Mouse (Mus musculus): ENCODE results near the gene Triobp. TPM values are rescaled to one million over a fixed set of nuclear protein-coding genes. Genes with fewer than 3 reads are reported as not detected.
A peak's percentile ranks its signal among the peaks of the same experiment; 100 is the strongest.

The Triobp gene
- polyA plus RNA-seq, 1 experiment from 2014 or later: 49.5 TPM

GRCm38 (mm10) chr15:78942663-78943062 is 4.9 kb upstream of the Triobp start:
- Histone ChIP-seq H3K4me1 (ENCODE audit: control insufficient read depth, insufficient read depth, low read length) (peaks cover 7% of the 10 kb centered on the region), H3K9me3 (replicated peaks; ENCODE audit: control insufficient read depth, low read length) (no peaks in the 10 kb centered on the region), H3K4me3 (ENCODE audit: low read depth, low read length) (peak overlapping the region; percentile 40), H3K9ac (ENCODE audit: low read depth, low read length) (peak overlapping the region; percentile 62), H3K36me3 (ENCODE audit: control insufficient read depth, insufficient read depth, low read length) (peaks cover 17% of the 10 kb centered on the region), H3K4me2 (peak overlapping the region; percentile 66), H3K27me3 (ENCODE audit: control insufficient read depth, insufficient read depth, low read length) (peaks cover 2% of the 10 kb centered on the region; the same call in 1 of the 2 replicates), H3K27ac (ENCODE audit: low read depth, low read length) (no peak overlapping the region)
- whole genome bisulfite sequencing (ENCODE audit: insufficient replicate concordance): 2% methylated on average over 9 of the region's 9 CpGs
- peak; percentile 8; the same call in 1 of the 2 replicates for ATAC-seq (replicated peaks; ENCODE audit: insufficient number of reproducible peaks, low FRiP score, low TSS enrichment)

- WGBS (ENCODE audit: insufficient replicate concordance): 79% methylated on average over 7 of the region's 7 CpGs
- no peak overlapping the region for H3K4me2 ChIP-seq
- no peaks in the 10 kb centered on the region for H3K9me3 ChIP-seq (replicated peaks; ENCODE audit: control insufficient read depth, low read length)
- H3K9ac ChIP-seq (ENCODE audit: low read depth, low read length): no peak overlapping the region
- no peak overlapping the region for H3K4me3 ChIP-seq (ENCODE audit: low read depth, low read length)
- H3K36me3 ChIP-seq (ENCODE audit: control insufficient read depth, insufficient read depth, low read length): no peaks in the 10 kb centered on the region
- H3K27me3 ChIP-seq (ENCODE audit: control insufficient read depth, insufficient read depth, low read length): peaks cover 2% of the 10 kb centered on the region; the same call in 1 of the 2 replicates
- peaks cover 10% of the 10 kb centered on the region for H3K4me1 ChIP-seq (ENCODE audit: control insufficient read depth, insufficient read depth, low read length)
- ATAC-seq (replicated peaks; ENCODE audit: insufficient number of reproducible peaks, low FRiP score, low TSS enrichment): no peak
- no peak overlapping the region for H3K27ac ChIP-seq (ENCODE audit: low read depth, low read length)
These were observed 1.3 kb upstream of the Triobp start for GRCm38 (mm10) chr15:78946232-78946631.

- Histone ChIP-seq H3K27me3 (ENCODE audit: control insufficient read depth, insufficient read depth, low read length) (peaks cover 2% of the 10 kb centered on the region; the same call in 1 of the 2 replicates), H3K9ac (ENCODE audit: low read depth, low read length) (peak overlapping the region; percentile 70), H3K4me2 (peak overlapping the region; percentile 81), H3K4me1 (ENCODE audit: control insufficient read depth, insufficient read depth, low read length) (0 out of 2 replicates have a peak, but pooled peaks cover 3% of the 10 kb centered on the region), H3K36me3 (ENCODE audit: control insufficient read depth, insufficient read depth, low read length) (no peaks in the 10 kb centered on the region), H3K9me3 (replicated peaks; ENCODE audit: control insufficient read depth, low read length) (no peaks in the 10 kb centered on the region), H3K27ac (ENCODE audit: low read depth, low read length) (no peak overlapping the region), H3K4me3 (ENCODE audit: low read depth, low read length) (peak overlapping the region; percentile 44)
- 10% methylated on average over 11 of the region's 11 CpGs for WGBS (ENCODE audit: insufficient replicate concordance)
- no peak for ATAC-seq (replicated peaks; ENCODE audit: insufficient number of reproducible peaks, low FRiP score, low TSS enrichment)
These were observed 715 bp downstream of the Triobp start for GRCm38 (mm10) chr15:78948152-78948725.

GRCm38 (mm10) chr15:78948883-78949282 is 1.4 kb downstream of the Triobp start:
- no peaks in the 10 kb centered on the region for H3K36me3 ChIP-seq (ENCODE audit: control insufficient read depth, insufficient read depth, low read length)
- peaks cover 2% of the 10 kb centered on the region; the same call in 1 of the 2 replicates for H3K27me3 ChIP-seq (ENCODE audit: control insufficient read depth, insufficient read depth, low read length)
- no peak overlapping the region for H3K4me2 ChIP-seq
- WGBS (ENCODE audit: insufficient replicate concordance): 94% methylated on average over 3 of the region's 3 CpGs
- no peaks in the 10 kb centered on the region for H3K9me3 ChIP-seq (replicated peaks; ENCODE audit: control insufficient read depth, low read length)
- no peak overlapping the region for H3K27ac ChIP-seq (ENCODE audit: low read depth, low read length)
- no peak overlapping the region for H3K4me3 ChIP-seq (ENCODE audit: low read depth, low read length)
- ATAC-seq (replicated peaks; ENCODE audit: insufficient number of reproducible peaks, low FRiP score, low TSS enrichment): no peak
- 0 out of 2 replicates have a peak, but pooled peaks cover 3% of the 10 kb centered on the region for H3K4me1 ChIP-seq (ENCODE audit: control insufficient read depth, insufficient read depth, low read length)
- no peak overlapping the region for H3K9ac ChIP-seq (ENCODE audit: low read depth, low read length)

- no peaks in the 10 kb centered on the region for H3K27me3 ChIP-seq (ENCODE audit: control insufficient read depth, insufficient read depth, low read length)
- H3K27ac ChIP-seq (ENCODE audit: low read depth, low read length): no peak overlapping the region
- no peaks in the 10 kb centered on the region for H3K4me1 ChIP-seq (ENCODE audit: control insufficient read depth, insufficient read depth, low read length)
- H3K4me3 ChIP-seq (ENCODE audit: low read depth, low read length): no peak overlapping the region
- H3K9me3 ChIP-seq (replicated peaks; ENCODE audit: control insufficient read depth, low read length): no peaks in the 10 kb centered on the region
- no peak overlapping the region for H3K4me2 ChIP-seq
- 0 out of 2 replicates have a peak, but pooled peaks cover 2% of the 10 kb centered on the region for H3K36me3 ChIP-seq (ENCODE audit: control insufficient read depth, insufficient read depth, low read length)
- WGBS (ENCODE audit: insufficient replicate concordance): 73% methylated on average over 3 of the region's 3 CpGs
- no peak for ATAC-seq (replicated peaks; ENCODE audit: insufficient number of reproducible peaks, low FRiP score, low TSS enrichment)
- no peak overlapping the region for H3K9ac ChIP-seq (ENCODE audit: low read depth, low read length)
These were observed 8.1 kb downstream of the Triobp start for GRCm38 (mm10) chr15:78955663-78956062.

GRCm38 (mm10) chr15:78956351-78956750 is 8.8 kb downstream of the Triobp start:
- ATAC-seq (replicated peaks; ENCODE audit: insufficient number of reproducible peaks, low FRiP score, low TSS enrichment): 0 out of 2 replicates have a peak, but pooled peaks have one; percentile 8
- H3K4me3 ChIP-seq (ENCODE audit: low read depth, low read length): no peak overlapping the region
- WGBS (ENCODE audit: insufficient replicate concordance): 59% methylated on average over 4 of the region's 4 CpGs
- H3K36me3 ChIP-seq (ENCODE audit: control insufficient read depth, insufficient read depth, low read length): 0 out of 2 replicates have a peak, but pooled peaks cover 2% of the 10 kb centered on the region
- no peaks in the 10 kb centered on the region for H3K4me1 ChIP-seq (ENCODE audit: control insufficient read depth, insufficient read depth, low read length)
- no peaks in the 10 kb centered on the region for H3K27me3 ChIP-seq (ENCODE audit: control insufficient read depth, insufficient read depth, low read length)
- H3K9me3 ChIP-seq (replicated peaks; ENCODE audit: control insufficient read depth, low read length): no peaks in the 10 kb centered on the region
- no peak overlapping the region for H3K4me2 ChIP-seq
- no peak overlapping the region for H3K9ac ChIP-seq (ENCODE audit: low read depth, low read length)
- no peak overlapping the region for H3K27ac ChIP-seq (ENCODE audit: low read depth, low read length)

- H3K27me3 ChIP-seq (ENCODE audit: control insufficient read depth, insufficient read depth, low read length): no peaks in the 10 kb centered on the region
- 0 out of 2 replicates have a peak, but pooled peaks cover 2% of the 10 kb centered on the region for H3K36me3 ChIP-seq (ENCODE audit: control insufficient read depth, insufficient read depth, low read length)
- H3K27ac ChIP-seq (ENCODE audit: low read depth, low read length): no peak overlapping the region
- H3K4me3 ChIP-seq (ENCODE audit: low read depth, low read length): no peak overlapping the region
- WGBS (ENCODE audit: insufficient replicate concordance): 42% methylated on average over 15 of the region's 15 CpGs
- ATAC-seq (replicated peaks; ENCODE audit: insufficient number of reproducible peaks, low FRiP score, low TSS enrichment): no peak
- H3K4me1 ChIP-seq (ENCODE audit: control insufficient read depth, insufficient read depth, low read length): no peaks in the 10 kb centered on the region
- H3K4me2 ChIP-seq: no peak overlapping the region
- H3K9me3 ChIP-seq (replicated peaks; ENCODE audit: control insufficient read depth, low read length): no peaks in the 10 kb centered on the region
- H3K9ac ChIP-seq (ENCODE audit: low read depth, low read length): no peak overlapping the region
These were observed 9.5 kb downstream of the Triobp start for GRCm38 (mm10) chr15:78957021-78957420.

GRCm38 (mm10) chr15:78959537-78959936 is 12.0 kb downstream of the Triobp start:
- no peak overlapping the region for H3K27ac ChIP-seq (ENCODE audit: low read depth, low read length)
- no peaks in the 10 kb centered on the region for H3K4me1 ChIP-seq (ENCODE audit: control insufficient read depth, insufficient read depth, low read length)
- no peak overlapping the region for H3K4me3 ChIP-seq (ENCODE audit: low read depth, low read length)
- no peak overlapping the region for H3K4me2 ChIP-seq
- no peak for ATAC-seq (replicated peaks; ENCODE audit: insufficient number of reproducible peaks, low FRiP score, low TSS enrichment)
- no peaks in the 10 kb centered on the region for H3K27me3 ChIP-seq (ENCODE audit: control insufficient read depth, insufficient read depth, low read length)
- H3K9ac ChIP-seq (ENCODE audit: low read depth, low read length): no peak overlapping the region
- H3K36me3 ChIP-seq (ENCODE audit: control insufficient read depth, insufficient read depth, low read length): 0 out of 2 replicates have a peak, but pooled peaks cover 2% of the 10 kb centered on the region
- no peaks in the 10 kb centered on the region for H3K9me3 ChIP-seq (replicated peaks; ENCODE audit: control insufficient read depth, low read length)
- 81% methylated on average over 11 of the region's 11 CpGs for WGBS (ENCODE audit: insufficient replicate concordance)

GRCm38 (mm10) chr15:78960088-78960487 is 12.6 kb downstream of the Triobp start:
- 64% methylated on average over 4 of the region's 4 CpGs for WGBS (ENCODE audit: insufficient replicate concordance)
- no peak for ATAC-seq (replicated peaks; ENCODE audit: insufficient number of reproducible peaks, low FRiP score, low TSS enrichment)
- H3K9me3 ChIP-seq (replicated peaks; ENCODE audit: control insufficient read depth, low read length): no peaks in the 10 kb centered on the region

More at GRCm38 (mm10) chr15:78960088-78960487, 12.6 kb downstream of the Triobp start:
- no peak overlapping the region for H3K9ac ChIP-seq (ENCODE audit: low read depth, low read length)
- no peaks in the 10 kb centered on the region for H3K27me3 ChIP-seq (ENCODE audit: control insufficient read depth, insufficient read depth, low read length)
- H3K4me1 ChIP-seq (ENCODE audit: control insufficient read depth, insufficient read depth, low read length): no peaks in the 10 kb centered on the region
- H3K4me2 ChIP-seq: no peak overlapping the region
- H3K4me3 ChIP-seq (ENCODE audit: low read depth, low read length): no peak overlapping the region
- peaks cover 2% of the 10 kb centered on the region; the same call in 1 of the 2 replicates for H3K36me3 ChIP-seq (ENCODE audit: control insufficient read depth, insufficient read depth, low read length)
- no peak overlapping the region for H3K27ac ChIP-seq (ENCODE audit: low read depth, low read length)

Data from heart, embryonic 11.5 days (tissue).